Mouse (Mus musculus) MEL (cell line): ENCODE measurements around the gene Tyw5.

Experiments used
- CHD1 ChIP-seq: IDR thresholded peaks from 2 replicates; pipeline ENCODE4 v1.6.1; 2012; ENCODE audit warnings: low read depth, mild to moderate bottlenecking, inconsistent platforms, low read length, improper control_type of control experiment
- CTCF ChIP-seq, 3 experiments: IDR thresholded peaks in 2 of 3; conservative IDR thresholded peaks in 1 of 3; 2 replicates each; pipeline ENCODE4 v1.5.1; 2011 to 2012; ENCODE audit warnings: low read length in 3 of 3, low read depth in 2 of 3, mild to moderate bottlenecking in 2 of 3, improper control_type of control experiment in 1 of 3, inconsistent platforms in 1 of 3, mixed read lengths in 1 of 3, moderate library complexity in 1 of 3; ENCODE audit not compliant: control insufficient read depth in 1 of 3, insufficient read depth in 1 of 3, poor library complexity in 1 of 3, severe bottlenecking in 1 of 3
- E2F4 ChIP-seq: IDR thresholded peaks from 2 replicates; pipeline ENCODE4 v1.6.1; 2011; ENCODE audit warnings: low read depth, low read length, improper control_type of control experiment, borderline replicate concordance
- JUND ChIP-seq: IDR thresholded peaks from 2 replicates; pipeline ENCODE4 v1.6.1; 2011; ENCODE audit warnings: low read depth, mild to moderate bottlenecking, improper control_type of control experiment, low read length
- MAZ ChIP-seq: IDR thresholded peaks from 2 replicates; pipeline ENCODE4 v1.6.1; 2012; ENCODE audit warnings: low read depth, mild to moderate bottlenecking, inconsistent platforms, low read length, improper control_type of control experiment
- MEF2A ChIP-seq: IDR thresholded peaks from 2 replicates; pipeline ENCODE4 v1.6.1; 2014; ENCODE audit warnings: low read depth, mild to moderate bottlenecking, inconsistent platforms, low read length, improper control_type of control experiment; ENCODE audit not compliant: poor library complexity, insufficient replicate concordance, severe bottlenecking; ENCODE audit errors: extremely low read depth
- MXI1 ChIP-seq: IDR thresholded peaks from 2 replicates; pipeline ENCODE4 v1.6.1; 2011; ENCODE audit warnings: mild to moderate bottlenecking, low read depth, low read length, improper control_type of control experiment
- POLR2A ChIP-seq, 2 experiments: IDR thresholded peaks; 2 replicates each; pipeline ENCODE4 v1.6.1; 2011 to 2012; ENCODE audit warnings: low read length in 2 of 2, mild to moderate bottlenecking in 2 of 2, control low read depth in 1 of 2, improper control_type of control experiment in 1 of 2, low read depth in 1 of 2, moderate library complexity in 1 of 2; ENCODE audit not compliant: control insufficient read depth in 1 of 2, insufficient read depth in 1 of 2, poor library complexity in 1 of 2
- RCOR1 ChIP-seq: IDR thresholded peaks from 2 replicates; pipeline ENCODE4 v1.6.1; 2012; ENCODE audit warnings: low read depth, mild to moderate bottlenecking, inconsistent platforms, low read length, improper control_type of control experiment
- SMC3 ChIP-seq: IDR thresholded peaks from 2 replicates; pipeline ENCODE4 v1.6.1; 2011; ENCODE audit warnings: low read depth, low read length, improper control_type of control experiment
- TBP ChIP-seq: IDR thresholded peaks from 2 replicates; pipeline ENCODE4 v1.8.0; 2011; ENCODE audit warnings: low read depth, low read length, improper control_type of control experiment
- USF1 ChIP-seq: IDR thresholded peaks from 2 replicates; pipeline ENCODE4 v1.6.1; 2014; ENCODE audit warnings: low read depth, mild to moderate bottlenecking, inconsistent platforms, low read length, improper control_type of control experiment, moderate library complexity

- TF ChIP-seq POLR2A (IDR thresholded peaks at IDR 0.05; ENCODE audit: control insufficient read depth in 1 of 2, insufficient read depth in 1 of 2, low read depth in 1 of 2, low read length in 2 of 2, poor library complexity in 1 of 2) (no peak), MEF2A (no peak), JUND (no peak), CTCF (IDR thresholded peaks at IDR 0.05 in 2 of 3, conservative IDR thresholded peaks at IDR 0.05 in 1 of 3; ENCODE audit: control insufficient read depth in 1 of 3, insufficient read depth in 1 of 3, low read depth in 2 of 3, low read length in 3 of 3, poor library complexity in 1 of 3, severe bottlenecking in 1 of 3) (no peak), USF1 (no peak), MXI1 (no peak), SMC3 (no peak), MAZ (no peak), TBP (no peak), RCOR1 (no peak), E2F4 (no peak), CHD1 (no peak)
Observed at GRCm38 (mm10) chr1:57370451-57370850, 36.5 kb downstream of the Tyw5 start.
